Mouse (Mus musculus) myocyte (in vitro differentiated cells): ENCODE measurements around the gene Ltbp1. TPM values are rescaled to one million over a fixed set of nuclear protein-coding genes. Genes with fewer than 3 reads are reported as not detected.

Experiments
- H3K27me3 ChIP-seq: one replicate; pipeline ENCODE4 v1.6.1; 2011; ENCODE audit not compliant: control insufficient read depth, insufficient read depth, insufficient read length
- H3K36me3 ChIP-seq: one replicate; pipeline ENCODE4 v1.6.1; 2011; ENCODE audit not compliant: control insufficient read depth, insufficient read depth
- H3K4me2 ChIP-seq: one replicate; pipeline ENCODE4 v1.6.1; 2011; ENCODE audit warnings: low read depth, control low read depth
- H3K4me3 ChIP-seq: one replicate; pipeline ENCODE4 v1.5.1; 2011; ENCODE audit warnings: mild to moderate bottlenecking, control low read depth, moderate library complexity
- H3K79me2 ChIP-seq: one replicate; pipeline ENCODE4 v1.6.1; 2011; ENCODE audit not compliant: control insufficient read depth, insufficient read depth
- H3ac ChIP-seq: one replicate; pipeline ENCODE4 v1.6.1; 2011; ENCODE audit not compliant: control insufficient read depth, insufficient read length
- CEBPB ChIP-seq: IDR thresholded peaks from 2 replicates; pipeline ENCODE4 v1.6.1; 2011; ENCODE audit warnings: mild to moderate bottlenecking, moderate library complexity; ENCODE audit not compliant: poor library complexity, insufficient read depth, severe bottlenecking
- E2F4 ChIP-seq: IDR thresholded peaks from one replicate; pipeline ENCODE4 v1.6.1; 2011; ENCODE audit warnings: mild to moderate bottlenecking, control low read depth, moderate library complexity; ENCODE audit not compliant: insufficient read depth
- MAX ChIP-seq: IDR thresholded peaks from one replicate; pipeline ENCODE4 v1.6.1; 2011; ENCODE audit warnings: low read depth, mild to moderate bottlenecking, control low read depth
- MYOD1 ChIP-seq, 3 experiments: IDR thresholded peaks; one replicate each; pipeline ENCODE4 v1.6.1; 2011; ENCODE audit warnings: control low read depth in 2 of 3, low read depth in 2 of 3, mild to moderate bottlenecking in 2 of 3, moderate library complexity in 1 of 3; ENCODE audit not compliant: insufficient read length in 2 of 3, control insufficient read depth in 1 of 3
- MYOG ChIP-seq, 3 experiments: IDR thresholded peaks; one replicate each; pipeline ENCODE4 v1.6.1; 2011; ENCODE audit warnings: control low read depth in 2 of 3, low read depth in 2 of 3, mild to moderate bottlenecking in 2 of 3; ENCODE audit not compliant: insufficient read length in 2 of 3, control insufficient read depth in 1 of 3, insufficient read depth in 1 of 3
- POLR2A ChIP-seq: IDR thresholded peaks from one replicate; pipeline ENCODE4 v1.6.1; 2011; ENCODE audit warnings: low read depth, mild to moderate bottlenecking, control low read depth, moderate library complexity; ENCODE audit not compliant: insufficient read length
- POLR2AphosphoS2 ChIP-seq: IDR thresholded peaks from one replicate; pipeline ENCODE4 v1.6.1; 2011; ENCODE audit warnings: low read depth, control low read depth; ENCODE audit not compliant: insufficient read length
- REST ChIP-seq: IDR thresholded peaks from one replicate; pipeline ENCODE4 v1.6.1; 2011; ENCODE audit warnings: mild to moderate bottlenecking, control low read depth, moderate library complexity; ENCODE audit not compliant: insufficient read depth, insufficient read length
- SRF ChIP-seq: IDR thresholded peaks from one replicate; pipeline ENCODE4 v1.6.1; 2011; ENCODE audit warnings: low read depth; ENCODE audit not compliant: control insufficient read depth, insufficient read length
- TCF12 ChIP-seq: IDR thresholded peaks from one replicate; pipeline ENCODE4 v1.6.1; 2011; ENCODE audit warnings: mild to moderate bottlenecking, control low read depth; ENCODE audit not compliant: poor library complexity, insufficient read depth, severe bottlenecking
- TCF3 ChIP-seq: IDR thresholded peaks from one replicate; pipeline ENCODE4 v1.6.1; 2011; ENCODE audit warnings: low read depth, control low read depth; ENCODE audit not compliant: insufficient read length
- USF1 ChIP-seq: IDR thresholded peaks from one replicate; pipeline ENCODE4 v1.6.1; 2011; ENCODE audit warnings: low read depth, mild to moderate bottlenecking, control low read depth, moderate library complexity
- polyA plus RNA-seq: library from polyadenylated mRNA; unstranded; fragments of >200 nt; fragmentation: generic; extraction: Trizol; gene quantifications from one replicate; pipeline ENCODE4 v1.2.1, GENCODE M21; 2012; ENCODE audit warnings: missing spikeins

The Ltbp1 gene
- polyA plus RNA-seq, 1 experiment = 19.4 TPM

DNA sequence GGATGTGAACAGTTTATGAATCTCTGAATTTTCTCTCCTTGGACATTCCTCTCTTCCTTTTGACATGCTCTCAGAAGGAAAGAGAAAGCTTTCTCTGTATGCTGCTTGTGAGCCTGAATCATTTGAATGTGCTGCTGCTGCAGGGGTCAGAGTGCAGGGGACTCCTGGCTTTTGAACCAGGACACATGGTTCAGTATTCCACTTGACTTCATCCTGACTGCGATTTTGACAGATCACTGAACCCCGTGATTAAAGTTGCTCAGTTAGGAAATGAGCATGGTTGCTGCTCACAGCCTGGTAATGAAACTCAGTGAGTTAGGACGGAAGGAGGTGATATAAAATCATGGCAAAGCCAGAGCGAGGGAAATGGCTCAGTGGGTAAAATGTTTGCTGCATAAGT, 95.8 kb downstream of the Ltbp1 start:
- H3K4me2 ChIP-seq = no peak overlapping the region
- H3K4me3 ChIP-seq = no peak overlapping the region
- no peaks in the 10 kb centered on the region for H3K36me3 ChIP-seq
- H3ac ChIP-seq = no peak overlapping the region
- H3K27me3 ChIP-seq = no peaks in the 10 kb centered on the region
- no peaks in the 10 kb centered on the region for H3K79me2 ChIP-seq
- TF ChIP-seq MYOG (IDR thresholded peaks at IDR 0.05; ENCODE audit: control insufficient read depth in 1 of 3, insufficient read depth in 1 of 3, insufficient read length in 2 of 3, low read depth in 2 of 3) (no peak), CEBPB (no peak), SRF (no peak), USF1 (no peak), MYOD1 (IDR thresholded peaks at IDR 0.05; ENCODE audit: control insufficient read depth in 1 of 3, insufficient read length in 2 of 3, low read depth in 2 of 3) (no peak)

DNA sequence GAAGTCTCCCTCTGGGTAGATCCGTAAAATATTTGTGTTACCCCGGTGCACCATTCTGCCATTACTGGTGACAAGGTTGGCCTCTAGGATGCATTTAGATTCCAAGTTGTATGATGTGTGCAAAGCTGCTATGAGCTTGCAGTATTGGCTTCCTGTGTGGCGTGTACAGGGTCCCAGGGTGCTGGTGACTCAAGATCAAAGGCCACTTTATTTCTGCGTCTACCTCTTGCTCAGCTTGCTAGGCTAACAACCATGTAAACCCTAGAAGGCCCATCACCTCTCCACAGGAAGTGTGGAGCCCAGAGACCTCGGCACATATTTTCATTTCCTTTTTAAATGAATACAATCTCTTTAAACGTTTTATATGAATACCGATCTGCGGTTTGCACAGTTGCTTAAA, 96.6 kb downstream of the Ltbp1 start:
- H3K4me2 ChIP-seq = no peak overlapping the region
- H3K4me3 ChIP-seq = no peak overlapping the region
- TF ChIP-seq REST = no peak
- TF ChIP-seq POLR2A = no peak
- TF ChIP-seq USF1 = no peak
- no peak for TF ChIP-seq CEBPB
- TF ChIP-seq MYOG (IDR thresholded peaks at IDR 0.05; ENCODE audit: control insufficient read depth in 1 of 3, insufficient read depth in 1 of 3, insufficient read length in 2 of 3, low read depth in 2 of 3) = no peak
- no peak for TF ChIP-seq MAX
- TF ChIP-seq TCF12 = no peak
- no peak for TF ChIP-seq MYOD1 (IDR thresholded peaks at IDR 0.05; ENCODE audit: control insufficient read depth in 1 of 3, insufficient read length in 2 of 3, low read depth in 2 of 3)
- TF ChIP-seq POLR2AphosphoS2 = no peak
- no peak for TF ChIP-seq E2F4
- no peak for TF ChIP-seq TCF3
- no peak for TF ChIP-seq SRF
- no peaks in the 10 kb centered on the region for H3K27me3 ChIP-seq
- H3K79me2 ChIP-seq = no peaks in the 10 kb centered on the region
- no peaks in the 10 kb centered on the region for H3K36me3 ChIP-seq
- H3ac ChIP-seq = no peak overlapping the region

DNA sequence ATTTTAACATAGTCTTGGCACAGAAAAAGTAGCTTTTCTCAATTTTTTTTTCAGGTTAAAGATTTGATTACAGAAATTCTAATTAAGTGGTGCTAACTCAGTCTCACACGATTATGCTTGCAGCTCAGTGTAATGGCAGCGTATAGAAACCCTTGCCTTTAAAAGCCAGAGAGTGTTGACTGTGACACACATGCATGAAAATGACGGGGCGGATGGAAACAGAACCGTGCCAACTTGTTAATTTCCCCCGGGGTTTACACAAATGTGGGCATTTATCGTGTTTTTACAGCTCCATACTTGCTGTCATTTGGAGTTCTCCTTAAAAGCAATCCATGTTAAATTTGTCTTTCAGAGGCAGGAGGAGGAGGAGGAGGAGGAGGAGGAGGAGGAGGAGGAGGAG, 102.0 kb downstream of the Ltbp1 start:
- Histone ChIP-seq H3K4me3 (no peak overlapping the region), H3K36me3 (no peaks in the 10 kb centered on the region), H3K79me2 (no peaks in the 10 kb centered on the region)

DNA sequence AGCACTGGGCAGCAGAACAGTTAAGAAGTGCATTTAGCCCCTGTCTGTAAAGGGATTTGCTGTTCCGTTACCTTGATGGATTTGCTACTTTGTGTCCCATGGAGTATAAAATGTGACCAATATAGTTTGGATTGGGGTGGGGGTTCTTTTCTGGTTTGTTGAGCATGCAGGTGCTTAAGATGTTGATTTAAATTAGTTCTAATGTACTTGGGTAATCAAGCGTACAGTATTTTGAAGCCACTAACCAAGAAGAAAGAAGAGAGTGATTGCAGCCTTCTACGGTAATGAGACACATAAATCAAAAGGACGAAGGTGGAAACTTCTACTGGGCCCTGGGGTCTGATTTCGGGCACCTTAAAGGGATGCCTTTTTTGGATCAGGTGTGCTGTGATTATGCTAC, 102.5 kb downstream of the Ltbp1 start:
- H3ac ChIP-seq = no peak overlapping the region
- no peak for TF ChIP-seq POLR2AphosphoS2
- no peak for TF ChIP-seq POLR2A
- TF ChIP-seq CEBPB = no peak
- TF ChIP-seq TCF3 = no peak
- TF ChIP-seq E2F4 = no peak
- TF ChIP-seq SRF = no peak
- no peak for TF ChIP-seq TCF12
- TF ChIP-seq REST = no peak
- no peak for TF ChIP-seq MYOD1 (IDR thresholded peaks at IDR 0.05; ENCODE audit: control insufficient read depth in 1 of 3, insufficient read length in 2 of 3, low read depth in 2 of 3)
- no peak for TF ChIP-seq USF1
- no peak for TF ChIP-seq MAX
- TF ChIP-seq MYOG (IDR thresholded peaks at IDR 0.05; ENCODE audit: control insufficient read depth in 1 of 3, insufficient read depth in 1 of 3, insufficient read length in 2 of 3, low read depth in 2 of 3) = no peak
- no peaks in the 10 kb centered on the region for H3K36me3 ChIP-seq
- no peak overlapping the region for H3K4me2 ChIP-seq
- H3K4me3 ChIP-seq = no peak overlapping the region
- no peaks in the 10 kb centered on the region for H3K79me2 ChIP-seq
- no peaks in the 10 kb centered on the region for H3K27me3 ChIP-seq

More for the DNA sequence above, 102.0 kb downstream of the Ltbp1 start:
- Histone ChIP-seq H3K4me2 (no peak overlapping the region), H3ac (no peak overlapping the region), H3K27me3 (no peaks in the 10 kb centered on the region)
- no peak for TF ChIP-seq POLR2AphosphoS2
- TF ChIP-seq MYOD1 (IDR thresholded peaks at IDR 0.05; ENCODE audit: control insufficient read depth in 1 of 3, insufficient read length in 2 of 3, low read depth in 2 of 3) = no peak
- TF ChIP-seq E2F4 = no peak
- no peak for TF ChIP-seq SRF
- TF ChIP-seq MYOG (IDR thresholded peaks at IDR 0.05; ENCODE audit: control insufficient read depth in 1 of 3, insufficient read depth in 1 of 3, insufficient read length in 2 of 3, low read depth in 2 of 3) = no peak
- TF ChIP-seq TCF3 = no peak
- TF ChIP-seq CEBPB = no peak
- no peak for TF ChIP-seq MAX
- TF ChIP-seq POLR2A = no peak
- TF ChIP-seq REST = no peak
- TF ChIP-seq TCF12 = no peak
- no peak for TF ChIP-seq USF1

DNA sequence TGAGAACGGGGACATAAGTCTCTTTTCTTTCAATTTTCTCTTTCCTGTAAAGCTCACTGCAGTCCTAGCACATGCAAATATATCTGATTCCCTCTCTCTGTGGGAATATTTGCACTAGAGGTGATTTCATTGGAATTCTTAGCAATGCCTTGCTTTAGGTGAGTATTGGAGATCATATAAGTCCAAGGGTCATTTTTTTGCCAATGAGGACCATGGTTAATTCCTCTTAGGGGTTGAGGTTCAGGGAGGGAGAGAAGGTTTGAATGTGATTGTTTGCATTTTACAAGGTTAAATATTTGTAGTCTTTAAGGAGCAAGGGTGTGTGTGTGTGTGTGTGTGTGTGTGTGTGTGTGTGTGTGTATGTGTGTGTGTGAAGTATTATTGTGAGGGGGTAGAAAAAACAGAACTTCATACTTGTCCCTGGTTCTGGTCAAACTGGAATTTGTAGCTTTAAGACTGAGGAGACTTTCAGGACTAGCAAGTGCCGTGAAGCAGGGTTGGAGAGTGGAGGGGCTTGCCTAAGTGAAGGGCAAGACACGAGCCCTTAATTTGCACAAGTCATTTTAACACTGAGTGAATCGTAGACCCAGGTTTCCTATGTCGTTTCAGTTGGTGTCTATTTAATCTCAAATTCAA, 103.8 kb downstream of the Ltbp1 start:
- no peak overlapping the region for H3ac ChIP-seq
- no peaks in the 10 kb centered on the region for H3K79me2 ChIP-seq
- TF ChIP-seq POLR2AphosphoS2 (no peak), TCF12 (no peak), TCF3 (no peak), MYOG (IDR thresholded peaks at IDR 0.05; ENCODE audit: control insufficient read depth in 1 of 3, insufficient read depth in 1 of 3, insufficient read length in 2 of 3, low read depth in 2 of 3) (no peak), E2F4 (no peak), USF1 (no peak), MAX (no peak), SRF (no peak), POLR2A (no peak), REST (no peak), CEBPB (no peak)
- no peaks in the 10 kb centered on the region for H3K36me3 ChIP-seq
- no peak overlapping the region for H3K4me3 ChIP-seq
- H3K27me3 ChIP-seq = no peaks in the 10 kb centered on the region
- H3K4me2 ChIP-seq = no peak overlapping the region
